Mouse (Mus musculus) forebrain, embryonic 16.5 days (tissue): ENCODE measurements at regions not wholly inside any gene's neighbourhood (a gene's known extent, or its start where the extent isn't known, plus 50 kb on each side); places are given as distances from the start of the nearest gene placed in this dataset.

Experiments
- ATAC-seq: fragments of 200-750 bp; cut with Nextera tagmentation; 2 replicates; pipeline ENCODE4 v1.8.0; 2017; ENCODE audit warnings: mild to moderate bottlenecking, moderate library complexity
- H3K27ac ChIP-seq: fragments of 300-500 bp; sonication (generic); 2 replicates; pipeline ENCODE4 v1.5.1; 2014; ENCODE audit warnings: low read length, control low read depth
- H3K27me3 ChIP-seq: fragments of 300-500 bp; sonication (generic); replicated peaks from 2 replicates; pipeline ENCODE4 v1.6.1; 2014; ENCODE audit warnings: low read length; ENCODE audit not compliant: control insufficient read depth, insufficient read depth
- H3K36me3 ChIP-seq: fragments of 300-500 bp; sonication (generic); 2 replicates; pipeline ENCODE4 v1.6.1; 2014; ENCODE audit not compliant: control insufficient read depth, insufficient read depth
- H3K4me1 ChIP-seq: fragments of 300-500 bp; sonication (generic); replicated peaks from 2 replicates; pipeline ENCODE4 v1.6.1; 2014; ENCODE audit warnings: low read length; ENCODE audit not compliant: control insufficient read depth, insufficient read depth
- H3K4me2 ChIP-seq: fragments of 300-500 bp; sonication (generic); 2 replicates; pipeline ENCODE4 v1.6.1; 2014; ENCODE audit warnings: mild to moderate bottlenecking, low read length, control low read depth
- H3K4me3 ChIP-seq: fragments of 300-500 bp; sonication (generic); replicated peaks from 2 replicates; pipeline ENCODE4 v1.5.1; 2014; ENCODE audit warnings: mild to moderate bottlenecking, low read length, control low read depth
- H3K9ac ChIP-seq: fragments of 300-500 bp; sonication (generic); replicated peaks from 2 replicates; pipeline ENCODE4 v1.6.1; 2014; ENCODE audit warnings: low read depth, low read length, control low read depth
- H3K9me3 ChIP-seq: fragments of 300-500 bp; sonication (generic); 2 replicates; pipeline ENCODE4 v1.6.1; 2016; ENCODE audit warnings: low read length; ENCODE audit not compliant: control insufficient read depth
- WGBS: fragments of 180-500 bp; shearing (Covaris S2); extraction: QIAGEN DNeasy Blood & Tissue Kit; methylation state at CpG from one replicate; pipeline ENCODE4 v1.1.7; 2014; 5-methylcytosine and 5-hydroxymethylcytosine counted together

DNA sequence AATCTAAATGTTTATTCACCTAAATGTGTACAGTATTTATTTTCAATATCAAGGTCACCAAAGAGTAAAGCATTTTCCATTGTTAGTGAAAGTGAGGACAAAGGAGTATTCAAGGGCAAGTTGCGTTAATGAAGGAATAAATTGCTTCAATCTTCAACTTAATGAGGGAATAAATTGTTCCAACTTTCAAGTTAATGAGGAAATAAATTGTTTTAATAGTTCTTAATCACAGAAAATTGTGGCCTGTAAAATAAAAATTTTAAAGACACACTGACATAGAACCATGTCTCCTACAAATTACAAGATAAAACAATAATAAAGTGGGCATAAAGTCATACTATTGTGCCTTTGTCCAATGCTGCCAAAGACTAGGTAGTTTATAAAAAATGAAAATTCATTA is 375.4 kb upstream of the Adamts5 start:
- H3K4me1 ChIP-seq: no peaks in the 10 kb centered on the region
- no peaks in the 10 kb centered on the region for H3K27me3 ChIP-seq
- WGBS: 45% methylated on average over 1 of the region's 1 CpGs
- no peak overlapping the region for H3K4me3 ChIP-seq
- ATAC-seq: no peak
- H3K9me3 ChIP-seq: no peaks in the 10 kb centered on the region
- no peak overlapping the region for H3K27ac ChIP-seq
- H3K4me2 ChIP-seq: no peak overlapping the region
- H3K9ac ChIP-seq: no peak overlapping the region
- no peaks in the 10 kb centered on the region for H3K36me3 ChIP-seq

DNA sequence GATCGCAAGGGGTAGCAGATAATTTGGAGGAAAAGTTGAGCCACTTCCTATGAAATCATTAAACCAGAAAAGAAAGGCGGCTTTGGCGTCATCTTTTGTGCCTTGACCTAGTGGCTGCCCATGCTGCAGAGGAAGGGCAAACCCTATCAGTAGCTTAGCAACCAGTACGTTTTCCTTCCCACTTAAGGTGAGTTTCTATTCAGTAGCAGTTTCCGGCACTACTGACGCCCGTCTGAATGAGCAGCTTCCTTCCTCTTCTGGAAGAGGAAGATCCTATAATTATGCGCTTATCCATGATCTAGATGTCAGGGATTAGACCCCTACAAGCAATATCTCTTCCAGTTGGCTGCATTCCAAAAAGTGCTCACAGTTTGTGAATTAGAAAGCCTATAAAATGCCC is 360.0 kb upstream of the Adamts5 start:
- H3K9me3 ChIP-seq: no peaks in the 10 kb centered on the region
- no peak overlapping the region for H3K9ac ChIP-seq
- H3K36me3 ChIP-seq: no peaks in the 10 kb centered on the region
- H3K4me3 ChIP-seq: no peak overlapping the region
- no peak overlapping the region for H3K4me2 ChIP-seq
- ATAC-seq: no peak
- H3K27me3 ChIP-seq: no peaks in the 10 kb centered on the region
- H3K4me1 ChIP-seq: no peaks in the 10 kb centered on the region
- WGBS: 60% methylated on average over 8 of the region's 8 CpGs
- H3K27ac ChIP-seq: no peak overlapping the region

DNA sequence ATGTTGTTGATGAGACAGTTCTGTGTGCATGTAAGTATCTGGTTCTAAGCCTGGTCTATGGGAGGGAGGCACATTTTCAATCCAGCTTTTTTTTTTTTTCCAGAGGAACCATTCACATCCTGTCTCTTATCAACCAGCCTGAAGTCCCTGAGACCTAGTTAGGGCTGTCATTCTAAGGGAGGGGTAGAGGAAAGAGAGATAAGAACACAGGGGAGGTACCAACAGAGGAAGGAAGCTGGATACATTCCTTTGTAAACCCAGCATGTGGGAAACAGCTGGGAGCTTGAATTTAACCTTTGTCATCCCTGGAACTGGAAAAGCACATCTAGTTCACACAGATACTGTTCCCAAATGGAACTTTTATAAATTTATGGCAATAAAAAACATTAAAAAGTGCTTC is 351.0 kb upstream of the Adamts5 start:
- Histone ChIP-seq H3K9ac (no peak overlapping the region), H3K27me3 (no peaks in the 10 kb centered on the region), H3K9me3 (no peaks in the 10 kb centered on the region), H3K27ac (no peak overlapping the region), H3K4me1 (no peaks in the 10 kb centered on the region), H3K4me2 (no peak overlapping the region), H3K36me3 (no peaks in the 10 kb centered on the region), H3K4me3 (no peak overlapping the region)
- no peak for ATAC-seq

DNA sequence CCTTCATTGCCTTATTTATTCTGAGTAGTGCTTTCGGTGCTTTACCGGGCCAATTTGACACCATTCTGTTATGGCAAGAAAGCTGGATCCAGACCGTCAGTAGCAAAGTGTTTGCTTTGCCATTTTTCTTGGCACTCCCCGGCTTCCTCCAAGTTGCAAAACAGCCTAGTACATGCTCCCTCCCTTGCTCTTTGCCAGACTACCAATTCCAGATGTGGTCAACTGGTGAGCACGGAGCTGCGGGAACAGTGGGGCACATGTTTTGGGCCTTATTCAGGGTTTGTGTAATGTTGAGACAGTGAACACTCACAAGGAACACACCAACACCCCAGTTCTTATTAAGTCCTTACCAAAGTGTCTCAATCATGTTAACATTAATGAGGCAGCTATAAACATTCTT is 348.4 kb upstream of the Adamts5 start:
- Histone ChIP-seq H3K4me3 (no peak overlapping the region), H3K27ac (no peak overlapping the region), H3K4me2 (no peak overlapping the region), H3K4me1 (no peaks in the 10 kb centered on the region), H3K27me3 (no peaks in the 10 kb centered on the region), H3K9me3 (no peaks in the 10 kb centered on the region), H3K9ac (no peak overlapping the region), H3K36me3 (no peaks in the 10 kb centered on the region)
- 89% methylated on average over 6 of the region's 6 CpGs for WGBS
- ATAC-seq: no peak

DNA sequence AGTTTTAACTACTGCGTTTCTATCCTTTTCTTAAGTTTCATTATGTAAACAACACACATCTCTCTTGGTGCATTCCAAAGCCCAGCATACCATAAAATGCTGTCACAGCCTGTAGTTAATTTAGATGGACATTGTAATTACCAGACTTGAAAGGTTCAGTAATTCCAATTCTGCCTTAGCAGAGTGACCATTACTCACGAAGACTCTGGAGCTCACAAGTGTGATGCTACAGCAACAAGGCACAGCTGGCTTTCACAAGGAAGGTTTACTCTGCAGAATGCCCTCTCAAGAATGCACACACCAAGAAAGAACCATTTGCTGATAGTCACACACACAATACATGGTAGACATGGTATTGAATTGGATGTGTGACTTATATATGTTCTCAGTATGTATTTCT is 342.6 kb upstream of the Adamts5 start:
- 62% methylated on average over 2 of the region's 2 CpGs for WGBS
- no peaks in the 10 kb centered on the region for H3K9me3 ChIP-seq
- no peaks in the 10 kb centered on the region for H3K4me1 ChIP-seq
- no peaks in the 10 kb centered on the region for H3K36me3 ChIP-seq
- no peak overlapping the region for H3K9ac ChIP-seq
- no peak overlapping the region for H3K4me2 ChIP-seq
- no peak overlapping the region for H3K27ac ChIP-seq
- no peak overlapping the region for H3K4me3 ChIP-seq
- no peak for ATAC-seq
- no peaks in the 10 kb centered on the region for H3K27me3 ChIP-seq

DNA sequence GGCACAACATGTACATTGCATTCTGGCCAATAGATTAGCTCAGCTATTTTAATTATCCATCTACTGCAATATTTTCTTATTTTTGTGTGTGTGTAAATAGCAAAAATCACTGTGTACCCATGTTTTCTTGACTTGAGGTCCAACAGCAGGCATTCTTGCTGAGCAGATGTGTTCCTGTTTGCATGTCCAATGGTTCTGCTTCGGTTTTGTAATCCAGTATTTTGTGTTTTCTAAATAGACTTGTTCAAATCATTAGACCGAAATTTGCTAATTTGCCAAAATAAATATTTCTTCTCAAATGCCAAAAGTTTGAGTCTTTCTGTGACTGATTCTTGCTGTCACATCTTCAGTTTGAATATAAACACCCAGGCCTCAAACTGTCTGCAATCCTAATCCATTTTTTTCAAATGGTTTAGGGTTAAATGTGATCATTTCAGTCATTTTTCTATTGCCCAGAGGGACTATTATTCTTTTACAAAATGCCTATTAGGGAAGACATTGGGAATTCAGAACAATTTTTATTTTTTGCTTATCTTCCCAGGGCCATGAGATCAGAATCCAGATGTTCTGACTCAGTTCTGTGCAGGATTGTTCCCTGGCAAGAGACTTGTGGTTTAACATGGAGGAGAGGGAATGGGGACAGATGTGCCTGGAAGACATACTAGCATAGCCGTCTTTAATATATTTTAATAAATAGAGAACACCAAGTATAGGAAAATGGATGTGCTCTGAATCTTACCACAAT is 341.3 kb upstream of the Adamts5 start:
- 89% methylated on average over 3 of the region's 3 CpGs for WGBS
- no peaks in the 10 kb centered on the region for H3K9me3 ChIP-seq
- no peak overlapping the region for H3K4me3 ChIP-seq
- H3K9ac ChIP-seq: no peak overlapping the region
- no peaks in the 10 kb centered on the region for H3K36me3 ChIP-seq
- no peak overlapping the region for H3K27ac ChIP-seq
- H3K4me2 ChIP-seq: no peak overlapping the region
- H3K4me1 ChIP-seq: no peaks in the 10 kb centered on the region
- no peak for ATAC-seq
- H3K27me3 ChIP-seq: no peaks in the 10 kb centered on the region

DNA sequence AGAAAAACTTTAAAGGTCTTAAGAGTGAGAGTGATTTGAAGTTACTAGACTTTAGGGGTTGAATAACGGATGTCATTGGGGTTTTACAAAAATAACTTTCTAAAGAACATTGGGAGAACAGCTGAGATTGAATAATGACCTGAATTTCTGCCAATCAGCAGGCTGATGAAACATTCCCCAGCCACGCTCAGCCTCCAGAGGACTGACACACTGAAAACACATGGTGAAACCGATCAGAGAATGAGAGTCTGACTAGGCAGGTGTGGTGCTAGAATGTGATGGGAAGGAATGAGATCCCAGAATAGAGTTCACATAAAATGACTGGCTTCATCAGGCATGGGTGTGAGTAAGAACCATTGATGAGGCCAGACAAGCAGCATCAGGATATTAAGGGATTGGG is 321.4 kb upstream of the Adamts5 start:
- 58% methylated on average over 3 of the region's 3 CpGs for WGBS
- Histone ChIP-seq H3K4me2 (no peak overlapping the region), H3K4me1 (no peaks in the 10 kb centered on the region), H3K9ac (no peak overlapping the region), H3K4me3 (no peak overlapping the region), H3K27me3 (no peaks in the 10 kb centered on the region), H3K27ac (no peak overlapping the region), H3K36me3 (no peaks in the 10 kb centered on the region), H3K9me3 (no peaks in the 10 kb centered on the region)
- ATAC-seq: no peak

DNA sequence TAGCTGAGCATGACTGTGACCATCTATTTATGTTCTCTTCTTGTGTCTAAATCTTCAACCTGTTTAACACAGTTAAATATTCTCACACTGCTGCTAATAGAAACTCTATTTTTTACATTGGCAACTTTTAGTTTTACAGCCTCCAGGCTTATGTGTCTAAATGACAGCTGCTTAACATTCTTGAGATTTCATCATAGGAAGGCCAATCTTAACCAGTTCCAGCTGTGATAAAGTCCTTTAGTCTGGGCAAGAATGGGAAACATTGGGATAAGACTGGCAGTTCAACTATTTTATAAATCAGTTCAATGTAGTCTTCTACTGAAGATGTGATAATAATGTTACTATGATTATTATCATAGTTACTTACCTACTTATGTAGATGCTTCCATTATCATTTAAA is 308.9 kb upstream of the Adamts5 start:
- no peak overlapping the region for H3K27ac ChIP-seq
- no peaks in the 10 kb centered on the region for H3K27me3 ChIP-seq
- H3K4me2 ChIP-seq: no peak overlapping the region
- H3K9ac ChIP-seq: no peak overlapping the region
- no peaks in the 10 kb centered on the region for H3K4me1 ChIP-seq
- H3K4me3 ChIP-seq: no peak overlapping the region
- no peak for ATAC-seq
- H3K9me3 ChIP-seq: no peaks in the 10 kb centered on the region
- H3K36me3 ChIP-seq: no peaks in the 10 kb centered on the region

DNA sequence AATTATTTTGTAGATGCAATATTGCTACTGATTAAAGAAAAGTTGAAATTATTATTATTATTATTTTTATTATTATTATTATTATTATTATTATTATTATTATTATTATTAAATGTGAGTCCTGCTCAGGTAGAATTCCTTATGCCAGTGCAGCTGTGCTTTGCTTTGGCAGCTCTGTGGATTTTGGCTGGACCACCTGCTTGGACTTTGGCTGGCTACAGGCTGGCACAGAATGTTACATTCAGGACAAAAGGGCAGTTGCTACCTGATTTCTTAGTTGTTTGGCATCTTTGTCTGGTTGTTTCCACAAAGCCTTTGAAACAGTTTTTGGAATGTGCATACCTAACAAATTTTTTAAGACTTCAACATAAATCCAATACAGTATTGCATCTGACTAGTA is 307.7 kb upstream of the Adamts5 start:
- no peaks in the 10 kb centered on the region for H3K4me1 ChIP-seq
- no peak overlapping the region for H3K4me2 ChIP-seq
- H3K4me3 ChIP-seq: no peak overlapping the region
- no peaks in the 10 kb centered on the region for H3K27me3 ChIP-seq
- H3K9me3 ChIP-seq: no peaks in the 10 kb centered on the region
- H3K27ac ChIP-seq: no peak overlapping the region
- H3K9ac ChIP-seq: no peak overlapping the region
- H3K36me3 ChIP-seq: no peaks in the 10 kb centered on the region
- ATAC-seq: no peak

DNA sequence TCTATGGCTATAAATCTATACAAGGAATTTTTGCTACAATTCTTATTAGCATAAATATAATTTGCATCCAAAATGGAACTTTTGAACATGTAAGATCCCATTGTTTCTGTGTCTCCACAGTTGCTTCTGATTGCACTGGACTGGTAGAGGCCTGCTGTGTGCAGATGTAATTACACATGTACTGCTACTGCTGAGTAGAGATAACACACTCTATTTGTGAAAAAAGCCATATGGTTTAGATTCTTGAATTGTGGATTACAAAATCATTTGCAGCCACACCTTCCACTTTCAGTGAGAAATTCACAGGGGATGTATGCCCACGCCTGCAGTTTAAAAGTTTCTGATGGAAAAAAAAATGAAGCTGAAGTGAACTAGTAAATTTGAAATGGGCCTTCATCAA is 288.2 kb upstream of the Adamts5 start:
- Histone ChIP-seq H3K27ac (no peak overlapping the region), H3K36me3 (no peaks in the 10 kb centered on the region), H3K4me3 (no peak overlapping the region), H3K9ac (no peak overlapping the region), H3K4me2 (no peak overlapping the region), H3K4me1 (no peaks in the 10 kb centered on the region), H3K27me3 (no peaks in the 10 kb centered on the region), H3K9me3 (no peaks in the 10 kb centered on the region)
- 85% methylated on average over 1 of the region's 1 CpGs for WGBS
- ATAC-seq: no peak
